Mouse (Mus musculus) kidney, adult 11 months (tissue): ENCODE measurements around the gene Tbc1d10a.

Source experiments
- DNase-seq: peaks from one replicate; pipeline ENCODE4 v3.0.0; 2022

The Tbc1d10a gene

DNA sequence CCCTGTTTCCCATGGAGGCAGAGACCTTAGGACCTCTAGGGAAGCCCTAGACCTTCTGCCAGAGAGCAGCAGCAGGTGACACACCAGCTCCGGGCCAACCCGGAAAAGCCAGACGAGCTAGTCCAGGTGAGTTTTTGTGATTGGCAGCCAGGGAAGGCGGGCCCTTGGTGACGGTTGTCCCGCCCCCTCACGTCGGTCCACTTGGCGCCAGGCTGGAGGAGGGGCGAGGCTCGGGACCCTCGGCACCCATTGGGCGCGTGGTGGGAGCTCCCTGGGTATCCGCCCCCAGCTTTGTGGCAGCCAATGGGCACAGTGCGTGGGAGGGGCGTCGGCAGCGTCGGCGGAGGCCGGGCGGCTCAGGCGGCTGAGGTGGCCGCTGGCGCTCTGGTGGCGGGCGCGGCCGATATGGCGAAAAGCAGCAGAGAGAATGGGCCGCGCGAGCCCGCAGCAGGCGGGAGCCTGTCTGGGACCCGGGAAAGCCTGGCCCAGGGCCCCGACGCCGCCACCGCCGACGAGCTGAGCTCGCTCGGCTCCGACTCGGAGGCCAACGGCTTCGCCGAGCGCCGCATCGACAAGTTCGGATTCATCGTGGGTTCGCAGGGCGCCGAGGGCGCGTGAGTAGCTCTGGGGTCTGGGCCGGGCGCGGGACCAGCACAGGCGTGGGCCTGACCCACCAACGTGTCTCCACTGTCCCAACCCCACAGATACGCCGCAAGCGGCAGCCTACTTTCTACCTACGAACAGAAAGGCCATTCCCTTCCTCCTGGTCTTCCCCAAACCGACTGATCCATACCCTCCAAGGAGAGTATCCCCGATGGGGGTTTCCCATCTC, at the start of gene Tbc1d10a:
Gene Tbc1d10a, plus strand, starts transcription at position 304 of the 832 bp plus-strand sequence.
- DNase-seq = peak; percentile 99

DNA sequence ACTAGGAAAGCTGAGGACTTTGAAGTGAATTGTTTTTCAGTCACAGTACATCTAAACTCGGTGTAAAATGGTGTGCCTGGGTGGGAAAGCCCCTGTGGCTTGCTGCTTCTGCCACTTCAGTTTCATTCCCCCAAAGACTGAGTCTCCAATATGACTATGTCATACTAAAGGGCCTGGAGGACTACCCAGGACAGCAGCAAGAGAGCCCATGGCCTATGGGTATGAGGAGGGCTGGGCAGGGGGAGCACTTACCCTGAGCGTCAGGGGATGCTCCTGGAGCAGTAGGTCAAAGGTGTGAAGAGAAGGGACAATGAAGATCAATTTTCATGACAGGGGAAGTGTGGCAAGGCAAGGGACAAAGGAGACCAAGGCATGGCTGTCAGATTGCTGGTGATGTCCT, 47.6 kb upstream of the Tbc1d10a start:
- DNase-seq = no peak

DNA sequence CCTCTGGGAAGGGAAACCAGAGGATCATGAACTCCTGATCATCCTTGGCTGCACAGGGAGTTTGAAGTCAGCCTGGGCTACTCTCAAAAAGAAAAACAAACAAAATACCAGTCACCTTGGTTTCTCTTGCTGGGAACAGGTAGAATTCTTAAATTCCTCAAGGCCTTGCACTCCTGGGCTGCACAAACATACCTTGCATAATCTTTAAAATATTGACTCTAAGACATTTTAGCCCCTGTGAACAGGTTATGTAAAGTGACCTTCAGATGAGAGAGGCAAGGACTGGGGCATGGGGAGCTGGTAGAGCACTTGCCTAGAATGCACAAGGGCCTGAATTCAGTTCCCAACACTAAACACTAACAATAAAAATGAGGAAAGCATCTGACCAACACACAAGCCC, 45.1 kb upstream of the Tbc1d10a start:
- no peak for DNase-seq

DNA sequence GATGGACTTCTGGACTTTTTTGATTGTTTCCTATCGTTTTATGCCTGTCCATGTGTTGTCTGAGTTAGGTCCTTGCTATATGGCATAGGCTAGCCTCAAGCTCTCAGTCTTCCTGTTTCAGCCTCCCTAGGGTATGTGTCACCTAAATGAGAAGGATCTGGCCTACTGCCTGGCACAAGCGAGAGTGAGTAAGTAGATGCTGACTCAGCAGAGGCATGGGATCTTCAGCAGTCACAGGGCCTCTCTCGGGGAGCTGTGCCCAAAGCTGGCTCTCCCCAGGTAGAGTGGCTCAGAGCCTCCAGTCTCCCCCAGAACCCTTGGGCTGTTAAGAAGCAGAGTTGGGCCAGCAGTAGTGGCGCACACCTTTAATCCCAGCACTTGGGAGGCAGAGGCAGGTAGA, 44.2 kb upstream of the Tbc1d10a start:
- no peak for DNase-seq

DNA sequence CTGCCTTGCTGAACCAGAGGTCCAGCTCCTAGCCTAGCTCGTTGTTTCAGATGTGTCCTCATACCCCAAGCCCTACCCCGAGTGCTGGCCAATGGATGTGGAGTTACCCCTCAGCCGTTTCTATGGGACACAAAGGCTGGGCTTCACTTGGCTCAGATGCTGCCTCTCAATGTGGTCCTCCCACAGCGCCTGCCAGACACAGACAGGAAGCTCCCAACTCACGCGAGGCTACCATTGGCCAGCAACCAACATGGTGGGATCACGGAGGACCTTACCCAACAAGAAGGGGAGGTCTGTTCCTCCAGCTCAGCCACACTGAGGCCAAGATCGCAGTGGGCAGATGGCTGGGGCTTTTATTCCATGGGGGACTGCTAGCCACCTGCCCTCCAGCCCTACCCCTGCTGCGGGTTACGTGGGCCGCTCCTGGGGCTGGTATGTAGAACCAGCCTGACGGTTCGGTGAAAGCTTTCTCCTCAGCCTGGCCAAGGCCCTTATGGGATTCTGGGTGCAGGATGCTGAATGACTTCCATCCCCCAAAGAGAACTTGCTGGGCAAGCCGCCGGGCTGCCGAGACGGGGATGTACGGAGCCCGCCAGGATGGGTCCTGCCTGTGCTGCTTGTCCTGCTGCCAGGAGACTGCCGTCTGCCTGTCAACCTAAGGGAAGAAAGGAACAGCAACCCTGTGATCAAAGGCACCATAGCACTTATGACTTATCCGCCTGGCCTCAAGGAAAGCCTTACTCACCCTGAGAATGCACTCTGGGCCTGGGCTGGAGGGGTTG, 43.1 kb upstream of the Tbc1d10a start:
- no peak for DNase-seq

DNA sequence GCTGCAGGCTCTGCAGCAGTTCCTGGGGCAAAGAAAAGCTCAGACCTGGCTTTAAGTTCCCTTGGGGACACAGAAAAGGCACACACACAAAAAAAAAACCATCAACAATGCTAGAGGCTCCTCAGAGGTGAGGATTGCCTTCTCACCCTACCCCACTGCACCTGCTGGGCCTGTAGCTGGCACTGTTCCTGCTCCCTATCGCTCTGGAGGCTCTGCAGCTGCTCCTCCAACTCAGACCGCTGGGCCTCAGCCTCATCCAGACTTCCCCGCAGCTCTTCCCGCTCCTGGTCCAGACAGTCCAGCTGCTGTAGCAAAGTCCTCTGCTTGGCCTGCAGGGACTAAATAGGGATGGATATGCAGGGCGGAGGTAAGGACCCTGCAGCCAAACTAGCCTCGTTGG, 40.2 kb upstream of the Tbc1d10a start:
- DNase-seq = no peak

DNA sequence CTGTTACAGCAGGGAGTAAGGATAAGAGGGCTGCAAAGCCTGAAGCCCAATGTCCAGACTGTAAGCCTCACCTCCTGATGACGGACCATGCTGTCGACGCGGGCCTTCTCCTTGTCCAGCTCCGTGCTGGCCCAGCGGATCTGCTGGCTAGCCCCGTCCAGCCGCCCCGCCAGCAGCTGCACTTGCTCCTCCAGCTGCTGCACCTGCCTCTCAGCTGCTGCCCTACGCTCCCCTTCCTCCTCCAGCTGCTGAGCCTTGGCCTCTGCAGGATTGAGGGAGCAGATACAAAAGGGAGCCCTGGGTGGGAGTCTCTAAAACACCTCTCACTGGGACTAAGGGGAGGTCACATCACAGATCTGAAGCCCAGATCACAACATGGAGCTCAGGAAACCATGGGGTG, 39.5 kb upstream of the Tbc1d10a start:
- no peak for DNase-seq

DNA sequence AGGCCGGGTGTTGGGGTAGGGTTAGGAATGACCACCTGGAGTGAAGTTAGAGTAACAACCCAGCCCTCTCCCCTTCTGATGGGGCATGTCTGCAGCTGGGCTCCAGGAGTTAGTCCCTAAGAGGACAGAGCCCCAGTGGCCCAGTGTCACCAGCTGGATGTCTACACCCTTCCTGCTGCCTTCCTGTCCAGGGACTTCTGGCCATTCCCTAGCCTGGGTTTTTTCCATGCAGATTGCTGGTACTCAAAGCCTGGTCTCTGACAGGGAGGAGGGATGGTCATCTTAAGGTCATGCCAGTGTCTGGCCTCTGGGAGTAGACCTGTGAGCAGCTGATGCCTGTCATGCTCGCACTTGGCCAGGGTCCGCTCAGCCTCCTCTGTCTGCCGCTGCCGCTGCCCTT, 38.5 kb upstream of the Tbc1d10a start:
- DNase-seq = peak; percentile 61

DNA sequence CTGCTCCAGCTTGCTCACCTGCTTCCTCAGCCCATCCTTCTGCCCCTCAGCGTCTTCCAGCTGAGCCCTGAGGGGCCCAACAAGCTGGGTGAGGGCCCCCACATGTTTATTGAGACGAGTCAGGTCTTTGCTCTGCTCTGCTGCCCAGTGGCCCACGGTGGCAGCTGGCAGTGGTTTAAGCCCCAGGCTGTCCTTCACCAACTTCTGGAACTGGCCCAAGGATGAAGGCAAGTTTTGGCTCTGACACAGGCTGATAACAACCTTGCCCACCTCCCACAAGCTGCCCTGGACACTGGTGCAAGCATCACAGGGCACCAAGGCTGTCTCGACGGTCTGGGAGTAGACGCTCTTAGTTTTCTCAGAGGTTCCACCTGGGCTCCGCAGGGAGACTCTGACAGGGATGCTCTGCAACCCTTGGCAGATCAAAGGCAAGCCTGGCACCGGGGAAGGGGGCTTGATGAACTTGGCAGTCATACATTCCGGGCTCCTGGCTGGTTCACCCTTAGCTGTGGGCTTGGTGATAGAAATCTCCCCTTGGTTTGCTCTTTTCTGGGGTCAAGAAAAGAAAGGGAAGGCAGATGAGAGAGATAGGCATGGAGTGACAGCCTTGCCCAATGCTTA, 37.9 kb upstream of the Tbc1d10a start:
- DNase-seq = no peak

DNA sequence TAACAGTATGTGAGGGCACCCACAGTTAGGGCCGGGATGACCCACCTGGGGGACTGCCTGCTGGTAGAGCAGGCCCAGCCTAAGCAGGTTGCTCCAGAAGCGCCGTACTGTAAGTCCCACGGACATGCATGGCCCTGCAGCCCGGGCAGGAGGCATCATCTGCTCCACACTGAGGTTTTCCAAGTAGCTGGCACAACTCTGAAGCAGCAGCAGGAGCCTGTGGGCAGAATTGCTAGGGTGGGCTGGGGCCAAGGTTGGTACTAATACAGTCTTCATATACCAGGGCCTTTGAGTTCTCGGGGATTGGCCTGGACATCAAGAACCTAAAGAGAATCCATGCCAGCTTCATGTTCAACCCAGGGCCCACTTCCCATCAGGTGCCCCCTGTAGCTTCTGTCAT, 36.7 kb upstream of the Tbc1d10a start:
- no peak for DNase-seq

DNA sequence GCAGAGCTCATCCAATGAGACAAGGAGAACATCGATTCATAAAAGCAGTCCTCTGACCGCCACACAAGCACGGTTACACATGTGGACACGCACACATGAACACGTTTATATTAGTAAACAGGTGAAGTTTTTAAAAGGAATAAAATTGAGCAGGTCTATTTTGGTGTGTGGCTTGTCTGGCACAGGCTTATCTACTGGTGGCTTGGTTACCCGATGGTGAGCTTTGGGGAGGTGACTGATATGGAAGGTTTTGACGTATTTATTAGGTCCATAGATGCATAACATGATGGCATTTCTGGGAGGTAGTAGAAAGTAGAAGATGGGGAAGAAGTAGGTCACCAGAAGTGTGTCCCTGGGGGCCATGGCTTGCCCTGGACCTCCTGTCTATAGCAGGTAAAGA, 32.9 kb upstream of the Tbc1d10a start:
- DNase-seq = no peak

DNA sequence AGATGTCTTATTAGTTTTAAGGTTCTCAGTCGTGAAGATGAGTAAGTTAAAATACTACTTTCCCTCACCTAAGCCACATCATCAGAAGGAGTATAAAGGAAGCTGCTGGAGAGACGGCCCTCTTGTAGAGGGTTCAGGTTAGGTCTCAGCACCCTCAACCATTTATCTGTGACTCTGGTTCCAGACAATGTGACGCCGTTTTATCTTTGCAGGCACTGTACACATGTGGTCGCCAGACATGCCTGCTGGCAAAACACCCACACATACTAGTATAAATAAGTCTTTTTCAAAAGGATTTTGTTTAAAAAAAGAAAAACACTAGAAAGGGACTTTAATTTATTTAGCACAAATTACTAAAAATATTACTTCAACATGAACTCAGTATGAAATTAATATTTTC, 30.9 kb upstream of the Tbc1d10a start:
- no peak for DNase-seq

DNA sequence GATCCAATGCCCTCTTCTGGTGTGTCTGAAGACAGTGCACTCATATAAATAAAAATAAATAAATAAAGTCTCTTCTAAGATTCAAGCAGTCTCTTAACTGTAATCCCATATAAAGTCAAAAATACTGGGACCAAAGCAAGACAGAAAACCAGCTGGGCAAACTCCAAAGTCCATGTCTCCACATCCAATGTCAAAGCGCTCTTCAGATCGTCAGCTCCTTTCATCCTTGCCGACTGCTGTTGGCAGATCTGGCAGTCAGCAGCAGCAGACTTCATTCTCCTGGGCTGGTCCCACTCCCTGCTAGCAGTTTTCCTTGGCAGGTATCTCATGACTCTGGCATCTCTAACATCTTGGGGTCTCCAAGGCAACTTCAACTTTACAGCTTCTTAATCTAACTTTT, 27.9 kb upstream of the Tbc1d10a start:
- DNase-seq = peak; percentile 43

DNA sequence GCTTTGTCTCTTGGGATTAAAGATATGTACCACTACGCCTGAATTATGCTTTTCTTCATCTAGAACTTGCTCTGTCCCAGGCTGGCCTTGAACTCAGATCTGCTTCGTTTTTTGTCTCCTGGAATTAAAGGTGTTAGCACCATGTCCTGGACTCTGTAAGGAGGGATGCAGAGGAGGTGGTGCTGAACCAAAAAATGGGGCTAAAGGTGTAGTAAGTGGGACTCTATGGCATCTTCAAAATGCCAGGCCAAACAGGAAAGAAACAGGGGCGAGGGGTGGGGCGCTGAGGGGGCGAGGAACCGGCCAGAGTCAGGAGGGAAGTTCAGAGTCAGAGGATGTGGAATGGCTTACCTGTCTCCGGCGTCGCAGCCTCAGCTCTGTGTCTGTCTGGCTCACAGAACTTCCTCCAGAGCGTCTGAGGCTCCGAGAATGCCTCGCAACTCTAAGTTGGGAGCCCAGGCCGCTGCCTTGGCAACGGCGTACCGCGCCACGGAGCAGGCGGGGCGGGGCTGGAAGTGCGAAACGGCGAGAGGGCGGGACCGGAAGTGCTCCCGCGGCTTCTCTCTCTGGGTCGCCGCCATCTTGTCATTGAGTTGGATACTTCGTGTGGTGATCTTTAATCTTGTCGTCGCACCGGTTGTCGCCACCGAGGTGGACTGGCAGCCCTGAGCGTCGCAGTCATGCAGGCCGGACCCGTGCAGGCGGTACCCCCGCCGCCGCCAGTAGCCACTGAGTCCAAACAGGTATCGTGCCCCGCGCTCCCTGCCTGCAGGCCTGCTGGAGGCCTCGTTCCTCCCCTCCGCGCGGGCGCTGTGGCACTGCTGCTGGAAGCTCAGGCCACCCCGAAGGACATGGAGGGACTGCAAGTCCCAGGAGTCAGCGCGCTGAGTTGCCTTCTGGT, 26.5 kb upstream of the Tbc1d10a start, which contains the start of the genes Ccdc157 and Sf3a1:
Gene Ccdc157, minus strand, starts transcription at position 486 of the 901 bp plus-strand sequence.
Gene Sf3a1, plus strand, starts transcription at position 543 of the 901 bp plus-strand sequence.
- peak; percentile 91 for DNase-seq

DNA sequence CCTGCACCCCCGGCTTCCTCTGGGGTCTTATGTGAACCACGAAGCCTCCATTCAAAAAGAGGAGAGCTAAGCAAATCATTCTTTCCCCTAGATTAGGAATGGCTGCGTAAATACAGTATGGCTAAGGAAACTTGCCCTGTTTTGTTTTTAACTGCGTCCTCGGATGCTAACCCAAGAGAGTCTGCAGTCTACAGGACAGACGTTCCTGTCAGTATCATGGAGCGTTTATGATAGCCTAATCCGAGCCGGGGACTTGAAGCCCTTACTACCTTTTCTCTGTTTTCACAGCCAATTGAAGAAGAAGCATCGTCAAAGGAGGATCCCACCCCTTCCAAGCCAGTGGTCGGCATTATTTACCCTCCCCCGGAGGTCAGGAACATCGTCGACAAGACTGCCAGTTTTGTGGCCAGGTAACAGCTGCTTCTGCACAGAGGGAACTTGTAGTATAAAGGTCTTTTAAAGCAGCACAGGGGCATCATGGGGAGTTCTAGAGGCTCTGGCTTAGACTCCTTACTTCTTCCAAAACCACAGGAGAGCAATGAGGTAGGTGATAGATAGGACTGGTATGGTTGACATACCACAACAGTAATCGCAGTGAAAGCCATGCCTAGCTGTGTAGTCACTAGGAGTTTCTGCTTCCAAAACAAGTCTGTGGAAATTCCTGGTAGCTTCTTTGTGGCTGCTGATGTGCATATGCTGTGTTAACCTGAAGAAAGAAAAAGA, 25.7 kb upstream of the Tbc1d10a start:
- DNase-seq = no peak

DNA sequence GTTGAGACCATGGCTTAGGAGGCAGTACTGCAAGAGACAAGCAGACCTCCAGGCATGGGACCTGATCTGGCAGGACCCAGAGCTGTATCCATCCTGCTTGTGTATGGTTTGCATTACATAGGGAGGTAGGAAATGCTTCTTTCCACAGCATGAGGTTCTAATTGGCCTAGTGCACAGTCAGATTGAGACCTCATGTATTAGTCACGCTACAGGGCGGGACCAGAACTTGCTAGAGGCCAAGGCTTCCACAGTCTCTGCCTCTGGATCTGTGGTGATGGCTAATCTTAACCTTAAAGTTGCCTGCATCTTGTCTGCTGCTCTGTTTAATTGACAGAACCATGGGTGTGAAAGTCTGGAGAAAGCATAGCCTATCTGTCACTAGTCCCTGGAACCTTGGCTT, 21.9 kb upstream of the Tbc1d10a start:
- no peak for DNase-seq

DNA sequence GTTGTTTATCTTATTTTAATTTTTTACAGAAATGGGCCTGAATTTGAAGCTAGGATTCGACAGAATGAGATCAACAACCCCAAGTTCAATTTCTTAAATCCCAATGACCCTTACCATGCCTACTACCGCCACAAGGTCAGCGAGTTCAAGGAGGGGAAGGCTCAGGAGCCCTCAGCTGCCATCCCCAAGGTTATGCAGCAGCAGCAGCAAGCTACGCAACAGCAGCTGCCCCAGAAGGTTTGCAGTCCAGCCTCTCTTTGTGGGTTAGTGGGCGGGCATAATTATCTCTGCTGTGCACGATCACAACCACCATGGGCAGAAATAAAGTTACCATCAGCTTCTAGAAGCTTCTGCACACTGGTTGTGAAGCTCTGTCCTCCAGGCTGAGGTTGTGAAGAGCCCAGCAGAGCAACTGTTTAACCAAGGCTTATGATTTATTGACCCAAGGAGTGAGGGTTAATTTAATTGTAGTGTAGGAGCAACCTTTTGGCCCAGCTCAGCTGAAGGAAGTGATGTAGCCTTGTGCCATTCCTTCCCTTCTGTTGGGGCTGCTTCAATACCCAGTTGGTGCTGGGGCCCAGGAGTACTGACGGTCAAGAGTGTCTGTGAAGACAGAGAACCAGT, 20.0 kb upstream of the Tbc1d10a start:
- DNase-seq = no peak

DNA sequence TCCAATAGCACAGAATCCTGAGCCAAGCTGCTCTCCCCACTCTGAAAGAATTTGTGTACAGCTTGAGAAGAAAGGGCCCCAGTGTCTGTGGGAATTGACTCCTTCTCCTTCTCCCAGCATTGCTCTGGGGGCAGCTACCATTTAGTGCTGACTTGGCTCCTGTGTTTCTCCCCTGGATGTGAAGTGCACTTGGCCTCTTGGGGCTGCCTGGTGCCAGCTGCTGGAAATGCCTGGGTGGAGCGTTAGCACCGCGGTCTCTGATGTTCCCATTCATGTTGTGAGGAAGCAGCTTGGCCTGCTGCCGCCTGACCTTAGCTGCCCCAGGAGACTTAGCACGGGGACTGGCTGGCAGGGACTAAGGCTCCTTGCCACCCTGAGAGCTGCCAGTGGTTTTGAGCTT, 12.0 kb upstream of the Tbc1d10a start:
- peak; percentile 59 for DNase-seq

DNA sequence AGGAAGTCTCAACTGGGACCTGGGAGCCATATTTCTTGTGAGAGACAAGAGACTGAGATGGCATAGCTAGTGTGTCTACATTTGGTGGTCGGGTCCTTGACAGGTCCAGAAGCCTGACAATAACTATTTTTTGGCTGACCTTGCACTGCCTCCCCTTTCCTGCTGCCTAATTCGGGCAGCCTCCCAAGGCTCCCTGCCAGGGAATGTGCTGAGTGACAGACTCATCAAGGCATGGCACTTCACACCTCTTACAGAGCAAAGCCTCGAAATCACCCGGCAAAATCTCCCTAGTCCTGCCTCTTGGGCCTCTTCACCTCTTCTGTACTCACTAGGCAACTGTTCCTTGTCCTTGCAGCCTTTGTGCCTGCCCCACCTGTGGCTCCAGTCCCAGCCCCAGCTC, 8.9 kb upstream of the Tbc1d10a start:
- no peak for DNase-seq

DNA sequence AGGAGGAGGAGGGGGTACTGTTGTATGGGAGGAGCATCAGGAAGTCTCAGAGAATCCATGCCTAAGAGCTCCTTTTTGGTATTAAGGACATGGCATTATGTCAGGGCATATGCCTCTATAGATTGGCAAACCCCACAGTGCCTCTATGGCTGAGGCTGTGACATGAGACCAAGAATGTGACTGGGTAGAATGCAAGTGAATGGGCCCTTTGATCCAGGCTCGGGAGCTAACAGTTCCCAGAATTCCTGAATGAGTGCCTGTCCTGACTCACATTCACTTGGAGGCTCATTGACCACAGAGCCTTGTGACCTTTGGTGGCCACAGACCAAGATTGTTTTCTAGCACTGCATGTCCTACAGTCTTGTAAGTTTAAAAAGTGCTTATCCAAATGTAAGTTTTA, 4.5 kb upstream of the Tbc1d10a start:
- no peak for DNase-seq

DNA sequence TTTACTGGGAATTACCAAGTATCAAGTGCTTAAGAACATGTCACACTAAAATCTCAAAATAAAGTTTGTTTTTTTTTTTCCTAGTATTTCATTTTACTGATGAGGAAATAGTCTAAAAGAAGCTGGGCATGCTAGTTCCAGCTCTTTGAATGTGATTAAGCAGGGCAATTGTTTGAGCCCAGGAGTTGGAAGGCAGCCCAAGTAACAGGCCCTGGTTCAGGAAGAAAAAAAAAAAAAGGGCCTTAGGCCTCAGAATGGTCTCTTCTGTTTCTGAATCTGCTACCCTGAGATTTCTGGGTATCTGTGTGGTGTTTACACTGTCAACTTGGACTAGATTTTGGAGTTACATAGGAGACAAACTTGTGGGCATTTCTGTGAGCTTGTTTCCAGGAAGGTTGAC, 3.1 kb upstream of the Tbc1d10a start:
- no peak for DNase-seq
